Mouse (Mus musculus): ENCODE data around the gene Hist1h2bb. TPM values are rescaled to one million over a fixed set of nuclear protein-coding genes. Genes with fewer than 3 reads are reported as not detected.

Gene Hist1h2bb
- polyA plus RNA-seq, 1 experiment from 2014 or later, result 2.6 TPM

DNA sequence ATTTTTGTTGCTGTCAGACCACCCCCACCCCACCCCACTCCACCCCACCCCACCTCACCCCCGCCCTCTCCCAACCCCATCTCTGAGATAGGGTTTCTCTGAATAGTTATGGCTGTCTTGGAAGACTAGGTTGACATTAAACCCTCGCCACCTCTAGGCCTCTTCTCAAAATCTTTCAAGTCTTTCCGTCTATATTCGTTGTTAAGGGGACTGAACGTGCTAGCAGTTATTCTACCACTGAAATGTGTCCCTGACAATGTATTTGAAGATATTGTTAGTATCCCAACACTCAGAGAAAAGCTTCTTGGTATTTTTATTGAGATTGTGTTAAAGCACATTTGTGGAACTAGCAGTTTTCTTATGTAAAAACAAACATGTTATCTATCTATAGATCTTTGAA, 5.6 kb upstream of the Hist1h2bb start:
- no peaks in the 10 kb centered on the region for H3K9me3 ChIP-seq (replicated peaks; ENCODE audit: control insufficient read depth, low read length)
- H3K36me3 ChIP-seq (replicated peaks; ENCODE audit: control insufficient read depth, insufficient read depth, low read depth, low read length), result no peaks in the 10 kb centered on the region
- WGBS, result 58% methylated on average over 5 of the region's 5 CpGs
- no peak overlapping the region; the same call in 1 of the 2 replicates for H3K9ac ChIP-seq (replicated peaks; ENCODE audit: low read length)
- no peaks in the 10 kb centered on the region for H3K27me3 ChIP-seq (ENCODE audit: control insufficient read depth, insufficient read depth, low read length)
- H3K27ac ChIP-seq (replicated peaks; ENCODE audit: low read depth, low read length), result peak overlapping the region; percentile 99
- H3K4me3 ChIP-seq (ENCODE audit: low read depth, low read length), result no peak overlapping the region
- ATAC-seq (replicated peaks; ENCODE audit: insufficient number of reproducible peaks, low FRiP score, low TSS enrichment, low read depth), result no peak
- H3K4me1 ChIP-seq (ENCODE audit: control insufficient read depth, insufficient read depth, low read length), result no peaks in the 10 kb centered on the region
- no peak for DNase-seq (ENCODE audit: low spot score)
- H3K4me2 ChIP-seq (ENCODE audit: low read depth, low read length), result peak overlapping the region; percentile 90

DNA sequence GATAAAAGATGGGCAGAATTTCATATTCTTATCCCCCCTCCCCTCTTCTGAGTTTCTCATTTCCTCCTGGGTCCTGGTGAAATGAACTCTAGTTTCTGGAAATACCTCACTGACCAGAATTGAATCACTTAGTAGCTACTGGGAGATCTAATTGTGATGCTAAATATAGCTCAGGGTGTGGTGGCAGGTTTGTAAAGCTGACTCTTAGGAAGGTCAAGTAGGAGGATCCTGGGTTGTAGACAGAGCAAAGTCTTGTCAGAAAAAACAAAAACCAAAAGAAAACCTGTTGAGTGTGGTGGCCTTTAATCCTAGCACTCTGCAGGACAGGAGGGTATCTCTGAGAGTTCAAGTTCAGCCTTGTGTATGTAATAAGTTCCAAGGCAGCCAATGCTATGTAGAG, 4.5 kb upstream of the Hist1h2bb start:
- Histone ChIP-seq H3K27me3 (ENCODE audit: control insufficient read depth, insufficient read depth, low read length) (no peaks in the 10 kb centered on the region), H3K4me1 (ENCODE audit: control insufficient read depth, insufficient read depth, low read length) (no peaks in the 10 kb centered on the region), H3K9me3 (replicated peaks; ENCODE audit: control insufficient read depth, low read length) (no peaks in the 10 kb centered on the region), H3K4me2 (ENCODE audit: low read depth, low read length) (no peak overlapping the region), H3K27ac (replicated peaks; ENCODE audit: low read depth, low read length) (no peak overlapping the region), H3K36me3 (replicated peaks; ENCODE audit: control insufficient read depth, insufficient read depth, low read depth, low read length) (no peaks in the 10 kb centered on the region), H3K9ac (replicated peaks; ENCODE audit: low read length) (no peak overlapping the region), H3K4me3 (ENCODE audit: low read depth, low read length) (no peak overlapping the region)
- no peak for ATAC-seq (replicated peaks; ENCODE audit: insufficient number of reproducible peaks, low FRiP score, low TSS enrichment, low read depth)
- no peak for DNase-seq (ENCODE audit: low spot score)

- Histone ChIP-seq H3K27ac (replicated peaks; ENCODE audit: low read depth, low read length) (no peak overlapping the region), H3K4me1 (ENCODE audit: control insufficient read depth, insufficient read depth, low read length) (no peaks in the 10 kb centered on the region)
- WGBS, result 78% methylated on average over 5 of the region's 5 CpGs
Observed at GRCm38 (mm10) chr13:23743215-23743614, 3.3 kb upstream of the Hist1h2bb start.

GRCm38 (mm10) chr13:23743963-23744362, 2.6 kb upstream of the Hist1h2bb start:
- peak overlapping the region; percentile 46; the same call in 1 of the 2 replicates for H3K4me2 ChIP-seq (ENCODE audit: low read depth, low read length)
- no peaks in the 10 kb centered on the region for H3K36me3 ChIP-seq (replicated peaks; ENCODE audit: control insufficient read depth, insufficient read depth, low read depth, low read length)
- H3K27ac ChIP-seq (replicated peaks; ENCODE audit: low read depth, low read length), result peak overlapping the region; percentile 99; the same call in 1 of the 2 replicates
- DNase-seq (ENCODE audit: low spot score), result peak; percentile 55
- peak overlapping the region; percentile 50 for H3K9ac ChIP-seq (replicated peaks; ENCODE audit: low read length)
- H3K4me1 ChIP-seq (ENCODE audit: control insufficient read depth, insufficient read depth, low read length), result no peaks in the 10 kb centered on the region
- H3K4me3 ChIP-seq (ENCODE audit: low read depth, low read length), result peak overlapping the region; percentile 39
- 39% methylated on average over 4 of the region's 4 CpGs for WGBS
- ATAC-seq (replicated peaks; ENCODE audit: insufficient number of reproducible peaks, low FRiP score, low TSS enrichment, low read depth), result no peak
- H3K9me3 ChIP-seq (replicated peaks; ENCODE audit: control insufficient read depth, low read length), result no peaks in the 10 kb centered on the region
- H3K27me3 ChIP-seq (ENCODE audit: control insufficient read depth, insufficient read depth, low read length), result no peaks in the 10 kb centered on the region

More at GRCm38 (mm10) chr13:23743215-23743614, 3.3 kb upstream of the Hist1h2bb start:
- ATAC-seq (replicated peaks; ENCODE audit: insufficient number of reproducible peaks, low FRiP score, low TSS enrichment, low read depth) (no peak), DNase-seq (ENCODE audit: low spot score) (no peak)
- no peaks in the 10 kb centered on the region for H3K9me3 ChIP-seq (replicated peaks; ENCODE audit: control insufficient read depth, low read length)
- no peak overlapping the region for H3K9ac ChIP-seq (replicated peaks; ENCODE audit: low read length)
- H3K36me3 ChIP-seq (replicated peaks; ENCODE audit: control insufficient read depth, insufficient read depth, low read depth, low read length), result no peaks in the 10 kb centered on the region
- H3K4me2 ChIP-seq (ENCODE audit: low read depth, low read length), result no peak overlapping the region
- H3K27me3 ChIP-seq (ENCODE audit: control insufficient read depth, insufficient read depth, low read length), result no peaks in the 10 kb centered on the region
- H3K4me3 ChIP-seq (ENCODE audit: low read depth, low read length), result no peak overlapping the region

- DNase-seq (ENCODE audit: low spot score), result peak; percentile 64
- 1% methylated on average over 13 of the region's 36 CpGs for WGBS
- H3K4me1 ChIP-seq (ENCODE audit: control insufficient read depth, insufficient read depth, low read length), result no peaks in the 10 kb centered on the region
- no peak for ATAC-seq (replicated peaks; ENCODE audit: insufficient number of reproducible peaks, low FRiP score, low TSS enrichment, low read depth)
- H3K9me3 ChIP-seq (replicated peaks; ENCODE audit: control insufficient read depth, low read length), result no peaks in the 10 kb centered on the region
- peak overlapping the region; percentile 49 for H3K4me2 ChIP-seq (ENCODE audit: low read depth, low read length)
- no peaks in the 10 kb centered on the region for H3K36me3 ChIP-seq (replicated peaks; ENCODE audit: control insufficient read depth, insufficient read depth, low read depth, low read length)
- no peaks in the 10 kb centered on the region for H3K27me3 ChIP-seq (ENCODE audit: control insufficient read depth, insufficient read depth, low read length)
- H3K4me3 ChIP-seq (ENCODE audit: low read depth, low read length), result peak overlapping the region; percentile 39
- H3K9ac ChIP-seq (replicated peaks; ENCODE audit: low read length), result peak overlapping the region; percentile 68
- H3K27ac ChIP-seq (replicated peaks; ENCODE audit: low read depth, low read length), result peak overlapping the region; percentile 99
Observed at GRCm38 (mm10) chr13:23744421-23745380, 1.8 kb upstream of the Hist1h2bb start.

DNA sequence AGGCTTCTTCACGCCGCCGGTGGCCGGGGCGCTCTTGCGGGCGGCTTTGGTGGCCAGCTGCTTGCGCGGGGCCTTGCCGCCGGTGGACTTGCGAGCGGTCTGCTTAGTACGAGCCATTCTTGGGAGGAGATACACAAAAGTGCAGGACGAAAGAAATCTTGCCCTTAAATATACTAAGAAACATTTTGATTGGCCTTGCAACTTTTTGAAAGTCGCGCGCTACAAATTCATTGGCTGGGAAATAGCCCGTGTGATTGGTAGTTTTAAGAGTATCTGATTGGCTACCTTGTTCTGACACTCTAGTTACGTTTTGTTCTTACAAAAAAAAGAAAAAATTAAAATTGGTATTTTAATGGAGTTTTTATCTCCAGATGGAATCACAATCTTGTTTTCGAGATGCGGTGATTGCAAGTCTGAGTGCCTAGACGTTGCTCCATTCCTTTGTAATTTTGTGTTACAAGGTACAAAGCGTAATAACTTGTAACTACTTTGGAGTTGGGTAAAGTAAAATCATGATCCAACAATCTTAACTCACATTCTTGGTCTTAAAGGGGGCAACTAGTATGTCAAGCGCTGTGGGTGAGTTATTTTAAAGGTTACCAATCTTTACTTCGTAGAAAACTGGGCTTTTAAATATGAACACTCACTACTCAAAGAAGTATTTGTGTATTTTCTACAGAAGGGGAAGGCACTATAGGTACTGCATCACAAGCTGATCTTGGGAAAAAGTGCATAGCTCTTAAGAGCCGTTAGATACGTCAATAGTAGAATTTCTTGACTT, 963 bp upstream of the Hist1h2bb start, which contains the start of gene Hist1h3c:
TSS of gene Hist1h3c (minus strand) at position 222 of the 781 bp plus-strand sequence.
- peak within 1 kb of the TSS; percentile 74 for H3K9ac ChIP-seq (replicated peaks; ENCODE audit: low read length)
- H3K36me3 ChIP-seq (replicated peaks; ENCODE audit: control insufficient read depth, insufficient read depth, low read depth, low read length), result no peaks in the 10 kb centered on the region
- peak; percentile 50; the same call in 1 of the 2 replicates for ATAC-seq (replicated peaks; ENCODE audit: insufficient number of reproducible peaks, low FRiP score, low TSS enrichment, low read depth)
- under 1% methylated on average over 23 of the region's 28 CpGs for WGBS
- H3K27ac ChIP-seq (replicated peaks; ENCODE audit: low read depth, low read length), result peak within 1 kb of the TSS; percentile 99
- no peaks in the 10 kb centered on the region for H3K4me1 ChIP-seq (ENCODE audit: control insufficient read depth, insufficient read depth, low read length)
- H3K4me2 ChIP-seq (ENCODE audit: low read depth, low read length), result peak within 1 kb of the TSS; percentile 49
- H3K4me3 ChIP-seq (ENCODE audit: low read depth, low read length), result peak within 1 kb of the TSS; percentile 39
- no peaks in the 10 kb centered on the region for H3K9me3 ChIP-seq (replicated peaks; ENCODE audit: control insufficient read depth, low read length)
- H3K27me3 ChIP-seq (ENCODE audit: control insufficient read depth, insufficient read depth, low read length), result no peaks in the 10 kb centered on the region
- DNase-seq (ENCODE audit: low spot score), result peak; percentile 94

DNA sequence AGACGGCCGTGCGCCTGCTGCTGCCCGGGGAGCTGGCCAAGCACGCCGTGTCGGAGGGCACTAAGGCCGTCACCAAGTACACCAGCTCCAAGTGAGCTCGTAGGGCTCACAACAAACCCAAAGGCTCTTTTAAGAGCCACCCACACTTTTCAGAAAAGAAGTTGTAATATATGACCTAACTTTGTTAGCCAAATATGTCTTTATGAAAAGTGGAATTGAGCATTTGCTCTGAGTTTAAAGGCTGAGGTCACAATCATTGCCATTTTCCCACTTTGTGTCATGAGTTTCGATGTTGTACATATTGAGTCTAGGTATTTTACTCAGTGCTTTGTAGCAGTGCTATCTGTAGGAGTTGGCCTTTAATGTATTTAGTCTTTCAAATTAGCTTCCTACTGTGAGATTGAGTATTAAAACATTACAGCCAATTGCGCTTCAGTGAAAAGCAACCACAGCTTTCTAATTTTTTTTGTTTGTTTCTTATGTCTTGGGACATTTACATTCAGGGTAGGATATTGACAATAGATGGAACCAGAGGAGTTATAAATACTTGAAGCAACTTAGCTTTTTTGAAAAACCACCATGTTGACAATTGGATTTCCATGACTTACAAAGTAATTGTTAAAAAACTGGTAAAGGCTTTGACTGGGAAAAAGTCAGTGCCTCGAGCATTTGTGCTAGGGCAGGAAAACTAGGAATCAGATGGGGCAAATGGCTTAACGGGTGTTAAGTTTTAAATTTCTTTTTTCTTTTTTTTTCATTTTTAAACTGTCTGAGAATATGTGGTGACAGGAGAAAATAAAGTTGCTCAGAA, 752 bp downstream of the Hist1h2bb start:
- peak overlapping the region; percentile 33 for H3K4me2 ChIP-seq (ENCODE audit: low read depth, low read length)
- no peaks in the 10 kb centered on the region for H3K4me1 ChIP-seq (ENCODE audit: control insufficient read depth, insufficient read depth, low read length)
- H3K9me3 ChIP-seq (replicated peaks; ENCODE audit: control insufficient read depth, low read length), result no peaks in the 10 kb centered on the region
- H3K27ac ChIP-seq (replicated peaks; ENCODE audit: low read depth, low read length), result peak overlapping the region; percentile 99
- 5% methylated on average over 10 of the region's 13 CpGs for WGBS
- H3K36me3 ChIP-seq (replicated peaks; ENCODE audit: control insufficient read depth, insufficient read depth, low read depth, low read length), result no peaks in the 10 kb centered on the region
- DNase-seq (ENCODE audit: low spot score) (peak; percentile 68), ATAC-seq (replicated peaks; ENCODE audit: insufficient number of reproducible peaks, low FRiP score, low TSS enrichment, low read depth) (no peak)
- H3K4me3 ChIP-seq (ENCODE audit: low read depth, low read length), result peak overlapping the region; percentile 25
- no peaks in the 10 kb centered on the region for H3K27me3 ChIP-seq (ENCODE audit: control insufficient read depth, insufficient read depth, low read length)
- H3K9ac ChIP-seq (replicated peaks; ENCODE audit: low read length), result peak overlapping the region; percentile 54

All from embryonic facial prominence, embryonic 11.5 days (tissue).